Mouse (Mus musculus) heart, postnatal 14 days (tissue): Measurements from ENCODE around the gene Sepsecs. TPM values are rescaled to one million over a fixed set of nuclear protein-coding genes. Genes with fewer than 3 reads are reported as not detected.
"Not testable (repeated sequence)": the region's sequence is repeated elsewhere in the genome, so short reads cannot be mapped to it uniquely, and the experiment has no call there.

Experiments
- DNase-seq, 2 experiments: peaks; one replicate each; pipeline ENCODE4 v3.0.0; 2021 to 2022
- intact Hi-C: fragments of 180-260 bp; cut with DNase I; formaldehyde crosslinking; loops from one replicate; pipeline ENCODE4 v1.15.1; 2025
- long read RNA-seq, 2 experiments: library from polyadenylated mRNA; stranded (forward); transcript quantifications; one replicate each; pipeline ENCODE4 v2.0.0; 2021
- total RNA-seq, 2 experiments: library from RNA; stranded (reverse); gene quantifications; 2 replicates each; pipeline ENCODE4 v1.2.3; 2021

Gene Sepsecs
- 1 to 10 TPM; 6.9 to 8.0 TPM for total RNA-seq
- long read RNA-seq, experiment 1, full-length matches to known transcripts, result 7 of 12 reads
- long read RNA-seq, experiment 1, partial matches to known transcripts, result 2 of 12 reads
- long read RNA-seq, experiment 1, other reads (novel, unspliced or antisense), result 3 of 12 reads
- long read RNA-seq, experiment 2, full-length matches to known transcripts, result 9 of 10 reads
- long read RNA-seq, experiment 2, partial matches to known transcripts, result 0 of 10 reads
- long read RNA-seq, experiment 2, other reads (novel, unspliced or antisense), result 1 of 10 reads

DNA sequence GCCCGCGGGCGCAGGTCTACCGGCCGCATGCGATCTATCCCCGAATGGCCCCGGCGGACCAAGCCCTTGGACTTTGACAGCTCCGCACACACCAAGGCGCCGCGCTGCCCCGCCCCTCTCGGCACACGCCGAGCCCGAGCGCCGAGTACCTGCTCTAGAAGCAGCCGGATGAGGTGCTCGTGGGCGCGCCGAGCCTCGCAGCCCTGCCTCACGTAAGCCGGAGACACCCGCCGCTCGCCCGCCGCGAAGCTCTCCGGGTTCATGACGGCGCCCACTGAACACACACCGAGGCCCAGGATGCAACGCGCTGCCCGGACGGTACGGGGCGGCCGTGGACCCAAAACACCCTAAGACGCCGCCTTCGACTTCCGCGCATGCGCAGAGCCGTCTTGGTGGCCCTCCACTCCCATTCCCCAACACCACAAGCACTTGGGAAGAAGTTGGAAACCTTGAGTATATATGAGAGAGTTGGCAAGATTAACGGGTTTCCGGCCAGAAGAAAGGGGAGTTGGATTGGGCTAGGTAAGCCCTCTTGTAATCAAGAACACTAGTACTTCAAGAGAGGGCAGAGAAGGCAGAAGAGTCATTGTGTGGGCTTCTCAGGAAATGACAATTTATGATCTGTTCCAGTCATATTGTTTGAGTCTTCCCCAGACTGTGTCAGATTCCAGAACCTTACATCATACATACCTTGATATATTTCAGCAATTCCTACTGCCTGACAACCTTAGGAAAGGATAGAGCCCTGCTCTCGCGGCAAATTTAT lies at the start of gene Sepsecs:
Gene Sepsecs (minus strand): TSS at position 283 of the 766 bp plus-strand sequence.
- DNase-seq, result peak; percentile 94 to 95
- intact Hi-C loops, result loop anchor here (5.0 kb wide), 2 partner anchors 73 to 153 kb away; partner anchors contain the start of gene Pi4k2b

DNA sequence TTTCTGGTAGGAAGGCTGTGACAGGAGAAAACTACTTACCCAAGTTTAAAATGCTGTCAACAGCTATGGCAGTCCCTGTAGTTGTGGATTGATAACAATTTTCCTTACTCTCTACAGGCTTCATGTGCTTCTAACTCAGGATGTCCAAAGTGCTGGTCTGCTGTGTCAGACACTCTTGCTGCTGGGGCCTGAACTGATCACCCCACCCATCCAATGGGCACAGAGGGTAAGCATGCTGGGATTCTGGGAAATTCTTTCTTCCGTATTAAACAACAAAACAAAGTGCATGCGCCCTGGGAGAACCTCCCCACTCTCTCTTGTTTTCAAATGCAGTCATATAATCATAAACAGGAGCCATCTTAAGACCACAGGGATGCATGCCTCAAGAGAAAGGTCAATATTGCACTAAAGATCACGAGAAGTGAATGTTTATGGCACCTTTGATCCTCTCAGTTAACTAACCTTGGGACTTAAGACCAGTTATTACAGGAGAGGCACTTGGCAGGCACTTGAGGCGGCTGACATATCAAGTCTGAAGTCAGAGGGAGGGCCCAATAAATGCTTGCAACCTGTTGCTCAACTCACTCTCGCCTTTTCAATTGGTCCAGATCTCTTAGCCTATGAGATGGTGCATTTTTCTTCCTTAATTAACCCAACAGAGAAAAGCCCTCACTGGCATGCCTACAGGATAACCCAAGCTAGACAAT lies 47.4 kb upstream of the Sepsecs start:
- intact Hi-C loops, result no loop called here
- DNase-seq, result no peak

DNA sequence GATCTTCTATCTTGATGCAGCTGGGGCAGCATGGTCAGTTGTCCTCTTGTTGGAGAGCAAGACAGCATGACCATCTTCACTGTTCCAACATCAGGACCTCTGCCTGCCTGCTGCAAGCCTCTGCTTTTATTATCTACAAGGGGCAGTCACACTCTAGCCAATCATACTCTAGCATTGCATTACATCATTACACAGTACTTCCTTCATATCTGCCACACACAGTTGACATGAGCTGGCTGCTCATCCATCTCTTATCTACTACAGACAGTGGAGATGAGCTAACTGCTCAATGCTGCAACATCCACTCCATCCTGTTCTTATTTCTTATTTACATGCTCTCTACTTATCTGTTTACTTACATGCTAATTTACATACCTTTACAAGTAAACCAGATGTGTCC lies 43.2 kb upstream of the Sepsecs start:
- intact Hi-C loops, result no loop called here
- DNase-seq, result no peak

DNA sequence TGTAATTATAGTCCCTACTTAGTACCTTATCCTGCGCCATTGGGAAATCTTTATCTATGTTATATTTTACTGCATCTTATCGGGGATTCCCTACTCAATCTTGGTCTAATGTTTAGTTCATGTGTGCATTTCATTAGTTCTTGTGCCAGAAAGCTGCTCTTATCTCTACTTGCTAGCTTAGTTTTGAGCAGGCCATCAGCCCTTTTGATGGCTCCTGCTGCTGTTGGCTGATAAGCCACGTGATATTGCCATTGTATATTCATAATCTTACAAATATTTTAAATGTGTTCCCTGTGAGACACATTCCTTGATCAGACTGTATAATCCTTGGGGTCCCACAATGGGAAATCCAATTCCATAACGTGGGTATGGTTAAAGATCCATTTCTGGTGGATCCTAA lies 35.1 kb upstream of the Sepsecs start:
- DNase-seq, result no peak
- intact Hi-C loops, result no loop called here

DNA sequence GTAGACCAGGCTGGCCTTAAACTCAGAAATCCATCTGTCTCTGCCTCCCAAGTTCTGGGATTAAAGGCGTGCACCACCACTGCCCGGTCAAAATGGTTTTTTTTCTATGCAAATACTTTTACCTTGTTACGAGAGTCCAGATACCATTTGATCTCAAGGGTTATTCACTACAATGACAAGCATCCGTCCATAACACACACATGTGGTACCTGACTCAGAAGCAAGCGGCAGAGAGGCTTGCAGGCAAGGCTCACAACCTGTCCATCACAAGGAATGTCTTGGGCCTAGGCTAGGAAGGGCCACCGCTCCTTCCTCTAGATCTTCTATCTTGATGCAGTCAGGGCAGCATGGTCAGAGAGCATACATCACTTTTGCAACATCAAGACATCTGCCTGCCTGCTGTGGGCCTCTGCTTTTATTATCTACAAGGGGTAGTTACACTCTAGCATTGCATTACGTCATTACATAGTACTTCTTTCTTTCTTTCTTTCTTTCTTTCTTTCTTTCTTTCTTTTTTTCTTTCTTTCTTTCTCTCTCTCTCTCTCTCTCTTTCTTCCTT lies 28.5 kb upstream of the Sepsecs start:
- intact Hi-C loops, result not testable (repeated sequence)

DNA sequence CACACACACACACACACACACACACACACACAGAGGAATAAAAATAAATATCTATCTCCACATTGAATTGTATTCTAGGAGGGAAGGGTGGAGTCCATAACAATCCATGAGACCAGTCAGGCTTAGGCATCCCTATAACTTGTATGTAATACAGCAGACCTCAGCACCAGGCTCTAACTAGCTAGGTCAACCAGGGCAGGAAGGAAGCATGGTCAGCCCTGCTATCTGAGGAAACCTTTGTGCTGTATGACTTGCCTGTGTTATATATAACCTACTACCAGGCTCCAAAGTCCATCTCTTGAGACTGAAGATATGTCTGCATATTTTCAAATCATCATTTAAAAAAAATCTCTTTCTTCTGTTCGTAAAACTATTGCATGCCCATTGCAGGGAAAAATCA lies 27.8 kb upstream of the Sepsecs start:
- intact Hi-C loops, result no loop called here
- DNase-seq, result no peak

More for the DNA sequence above, 28.5 kb upstream of the Sepsecs start:
- DNase-seq, result not testable (repeated sequence)

DNA sequence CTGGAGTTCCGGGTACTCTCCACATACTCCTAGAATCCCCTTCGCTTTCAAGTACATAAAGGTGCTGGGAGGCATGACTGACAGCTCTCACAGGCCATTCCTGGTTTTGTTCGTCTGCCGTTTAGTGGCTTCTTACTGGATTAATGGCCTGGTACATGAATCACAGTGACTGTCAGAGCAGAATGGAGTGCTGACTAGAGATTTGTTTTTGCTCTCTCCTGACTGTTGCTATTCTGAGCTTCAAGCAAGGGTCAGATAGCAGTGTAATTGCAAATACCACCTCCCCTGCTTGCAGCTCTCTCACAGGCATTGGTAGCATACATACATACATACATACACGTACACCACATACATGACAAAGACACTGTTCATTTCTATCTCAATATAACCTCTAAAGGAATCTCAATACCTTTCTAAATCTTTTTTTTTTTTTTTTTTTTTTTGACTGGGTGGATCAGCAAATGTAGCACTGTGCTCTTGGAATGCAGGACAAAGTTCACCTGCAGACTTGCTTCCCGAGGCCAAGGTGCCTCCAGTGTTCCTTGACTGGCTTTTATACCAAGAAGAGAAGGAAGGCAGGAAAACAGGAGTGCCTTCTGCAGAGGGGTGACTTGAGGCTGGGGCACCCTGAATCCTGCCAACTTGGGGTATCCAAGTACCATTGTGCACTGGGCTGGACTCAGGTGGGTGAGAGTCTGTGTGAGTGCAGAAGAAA lies 18.4 kb upstream of the Sepsecs start:
- intact Hi-C loops, result loop anchor here (2.0 kb wide), 1 partner anchor 51 kb away; no protein-coding TSS in a partner anchor
- no peak for DNase-seq

DNA sequence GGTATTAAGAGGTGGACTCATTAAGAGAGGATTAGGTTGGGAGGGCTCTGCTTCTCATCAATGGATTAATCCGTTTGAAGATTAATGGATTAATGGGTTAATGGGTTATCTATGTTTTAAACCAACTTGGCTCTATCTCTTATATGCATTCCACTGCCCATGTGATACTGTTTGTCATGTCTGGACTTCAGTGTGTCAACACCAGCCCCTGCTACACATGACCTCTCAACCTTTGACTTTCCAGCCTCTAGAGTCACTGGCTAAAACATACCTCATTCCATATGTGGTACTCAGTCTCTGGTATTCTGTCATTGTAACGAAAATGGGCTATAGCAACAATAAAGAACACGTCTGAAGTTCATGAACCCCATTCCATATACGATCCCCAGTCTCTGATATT lies 11.6 kb upstream of the Sepsecs start:
- intact Hi-C loops, result no loop called here
- no peak for DNase-seq

DNA sequence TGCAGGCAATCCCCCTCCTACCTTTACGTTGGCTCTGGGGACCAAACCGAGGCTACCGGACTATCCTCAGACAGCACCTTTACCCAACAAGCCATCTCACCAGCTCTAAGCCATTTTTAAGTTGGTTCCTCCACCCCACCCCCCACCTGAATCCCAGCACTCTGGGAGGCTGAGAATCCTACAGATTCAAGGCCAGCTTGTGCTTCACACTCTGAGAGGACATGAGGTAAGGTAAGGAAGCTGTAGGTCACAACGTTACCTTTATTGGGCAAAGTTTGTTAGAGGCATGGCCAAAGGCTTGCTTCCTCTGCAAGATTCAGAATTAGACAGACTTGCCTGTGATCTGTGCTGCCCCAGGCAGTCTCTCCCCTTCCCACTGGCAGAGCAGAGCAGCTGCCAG lies 10.7 kb upstream of the Sepsecs start:
- no peak for DNase-seq

DNA sequence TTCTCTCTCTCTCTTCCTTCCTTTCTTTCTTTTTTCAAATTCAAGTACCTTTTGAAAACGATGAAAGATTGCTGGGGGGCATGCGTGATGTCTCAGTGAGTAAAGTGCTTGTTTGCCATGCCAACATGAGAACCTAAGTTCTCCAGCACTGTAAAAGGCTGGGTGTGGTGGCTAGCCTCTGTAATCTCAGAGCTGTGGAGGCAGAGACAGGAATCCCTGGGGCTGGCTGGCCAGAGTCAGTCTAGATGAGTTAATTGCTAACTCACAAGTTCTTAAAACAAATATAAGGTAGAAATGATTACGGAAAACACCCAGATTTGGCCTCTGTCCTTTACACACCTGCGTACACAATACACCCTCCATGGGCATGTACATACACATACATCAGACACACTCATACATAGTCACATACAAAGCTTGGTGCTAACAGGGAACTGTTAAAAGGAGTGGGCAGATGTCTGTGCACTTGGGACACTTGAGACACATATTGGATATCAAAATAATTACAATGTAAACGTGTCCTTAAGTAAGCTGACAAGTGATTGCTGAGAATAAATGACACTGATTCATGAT lies 9.1 kb upstream of the Sepsecs start:
- intact Hi-C loops, result no loop called here
- no peak for DNase-seq

More for the DNA sequence above, 10.7 kb upstream of the Sepsecs start:
- intact Hi-C loops, result no loop called here

DNA sequence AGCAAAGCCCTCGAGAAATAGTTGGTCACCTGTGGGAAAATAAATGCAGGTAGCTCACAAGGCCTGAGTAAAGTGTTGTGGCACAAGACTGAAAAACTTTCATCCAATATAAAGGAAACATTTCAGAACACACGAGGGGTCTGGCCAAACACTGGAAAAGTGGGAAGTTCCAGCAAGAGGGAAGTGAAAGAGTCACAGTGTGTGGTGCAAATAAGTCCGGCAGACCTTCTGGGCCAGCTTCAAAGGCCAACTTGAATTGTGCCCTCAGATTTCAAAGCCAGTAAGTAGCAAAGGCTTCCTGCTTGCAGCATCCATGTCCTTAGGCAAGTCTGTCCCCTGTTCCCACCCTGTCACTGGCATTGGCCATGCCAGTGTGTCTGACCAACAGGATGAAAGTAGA lies 7.6 kb upstream of the Sepsecs start:
- intact Hi-C loops, result no loop called here
- DNase-seq, result no peak

DNA sequence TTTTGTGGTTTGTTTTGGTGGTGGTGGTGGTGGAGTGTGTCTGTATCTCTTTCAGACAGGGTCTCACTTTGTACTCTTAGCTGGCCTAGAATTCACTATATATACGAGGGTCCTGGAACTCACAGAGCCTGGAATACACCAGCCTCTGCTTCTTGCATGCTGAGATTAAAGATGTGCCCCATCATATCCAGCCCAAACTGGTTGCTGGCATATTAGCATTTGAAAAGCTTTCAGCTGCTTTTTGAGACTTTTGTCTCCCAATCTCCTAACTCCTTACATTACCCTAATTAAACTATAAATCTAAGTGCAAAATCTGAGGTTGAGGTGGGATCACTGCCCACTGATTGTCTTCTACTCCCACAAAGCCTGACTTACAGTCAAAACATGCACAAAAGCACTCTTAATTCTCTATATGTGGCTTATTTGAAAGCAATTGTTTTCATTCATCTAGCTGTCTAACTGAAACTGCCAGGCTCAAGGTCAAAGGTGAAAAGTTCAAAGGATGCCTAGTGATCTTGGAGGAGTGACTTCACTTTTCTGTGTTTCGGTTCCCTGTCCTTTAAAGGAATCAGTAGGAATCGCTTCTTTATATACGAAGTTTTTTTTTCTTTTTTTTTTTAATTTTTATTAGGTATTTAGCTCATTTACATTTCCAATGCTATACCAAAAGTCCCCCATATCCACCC lies 5.0 kb upstream of the Sepsecs start:
- intact Hi-C loops, result loop anchor here (5.0 kb wide), 1 partner anchor 68 kb away; the partner anchor contains the start of gene Pi4k2b
- no peak for DNase-seq

DNA sequence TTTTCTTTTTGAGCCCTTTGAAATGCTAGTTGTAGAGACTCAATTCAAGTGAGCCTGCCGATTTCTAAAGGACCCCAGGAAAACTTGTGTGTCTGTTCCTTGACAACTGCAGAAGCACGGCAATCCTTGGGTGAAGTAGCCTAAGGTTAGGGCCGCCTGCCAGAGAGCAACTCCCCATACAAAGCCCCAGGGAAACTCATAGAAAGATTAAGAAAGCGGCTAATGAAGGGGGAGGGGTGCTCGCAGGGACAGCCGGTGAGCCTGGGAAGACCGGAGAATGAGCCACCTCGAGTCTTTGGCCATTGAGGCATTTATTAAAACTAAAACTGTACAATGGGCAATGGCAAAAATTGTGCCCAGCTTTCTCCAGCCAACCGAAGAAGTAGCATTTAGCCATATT lies 3.8 kb upstream of the Sepsecs start:
- intact Hi-C loops, result loop anchor here (5.0 kb wide), 1 partner anchor 69 kb away; the partner anchor contains the start of gene Pi4k2b
- no peak for DNase-seq

DNA sequence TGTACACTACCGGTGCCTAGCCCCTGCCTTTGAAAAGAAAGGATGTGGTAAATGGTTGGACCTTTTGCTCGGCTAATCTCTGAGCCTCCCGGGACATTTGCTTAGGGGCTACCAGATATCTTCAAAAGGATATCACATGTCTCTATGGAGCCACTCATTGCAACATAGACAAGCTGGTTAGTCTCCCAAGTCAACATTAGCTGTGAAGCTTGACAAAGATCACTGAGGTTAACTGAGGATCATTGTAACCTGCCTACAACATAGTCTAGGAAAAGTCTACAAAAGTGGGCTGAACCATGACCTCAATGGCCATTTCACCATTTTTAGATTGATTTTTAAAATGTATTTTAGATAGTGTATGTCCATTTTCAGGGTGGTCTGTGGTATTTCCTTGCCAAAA lies 1.2 kb upstream of the Sepsecs start:
- intact Hi-C loops, result loop anchor here (5.0 kb wide), 1 partner anchor 72 kb away; the partner anchor contains the start of gene Pi4k2b
- no peak for DNase-seq

DNA sequence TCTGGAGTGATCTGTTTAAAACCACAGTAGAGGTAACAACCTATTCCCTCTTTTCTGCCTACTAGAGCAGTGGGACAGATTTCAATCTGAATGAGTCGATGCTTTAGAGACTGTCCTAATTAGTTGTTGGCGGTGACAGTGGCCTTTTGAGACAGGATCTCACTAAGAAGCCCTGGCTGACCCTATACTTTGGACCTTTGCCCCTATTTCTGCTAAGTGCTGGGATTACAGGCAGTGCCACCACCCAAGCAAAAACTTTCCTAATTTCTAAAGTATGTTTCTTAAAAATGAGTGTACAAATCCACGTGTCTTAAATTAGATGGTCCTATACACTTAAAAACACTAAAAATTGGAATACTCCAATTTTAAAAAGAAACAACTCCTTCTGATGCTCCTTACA lies 2.7 kb downstream of the Sepsecs start:
- intact Hi-C loops, result loop anchor here (5.0 kb wide), 1 partner anchor 156 kb away; no protein-coding TSS in a partner anchor

DNA sequence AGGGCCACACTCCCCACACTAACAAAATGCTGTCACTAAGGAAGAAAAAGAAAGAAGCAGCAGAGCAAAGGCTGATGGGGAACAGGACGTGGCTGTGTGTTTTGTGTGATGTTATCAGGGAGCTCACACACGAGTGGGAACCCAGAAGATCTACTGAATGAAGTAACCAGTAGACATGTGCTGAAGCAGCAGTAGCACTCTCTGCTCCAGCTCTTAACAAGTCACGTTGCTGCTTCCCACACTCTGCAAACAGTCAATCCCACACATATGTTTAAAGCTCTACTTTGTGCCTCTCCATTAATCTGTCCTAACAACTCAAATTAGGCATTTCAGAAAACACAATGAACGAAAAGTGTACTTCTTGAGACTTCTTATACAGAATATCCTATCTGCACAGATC lies 11.6 kb downstream of the Sepsecs start:
- DNase-seq, result no peak
- intact Hi-C loops, result loop anchor here (5.0 kb wide), 1 partner anchor 141 kb away; no protein-coding TSS in a partner anchor

More for the DNA sequence above, 2.7 kb downstream of the Sepsecs start:
- no peak for DNase-seq

DNA sequence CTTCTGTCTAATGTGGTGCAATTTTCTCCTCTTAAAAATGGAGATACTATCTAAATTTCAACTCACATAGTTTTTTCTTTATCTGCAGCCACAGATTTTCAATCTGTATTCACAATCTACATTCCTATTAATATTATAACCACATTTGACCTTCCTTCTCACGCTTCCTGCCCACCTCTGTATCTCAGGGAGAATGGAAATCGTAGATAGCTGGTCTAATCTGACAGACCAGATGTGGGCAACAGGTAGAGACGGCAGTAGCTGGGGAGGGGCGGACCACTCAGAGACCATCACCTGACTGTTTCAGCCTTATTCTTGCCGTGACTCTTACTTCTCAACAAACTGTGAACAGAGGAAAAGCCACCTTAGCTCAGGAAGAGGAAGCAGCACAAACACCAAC lies 12.2 kb downstream of the Sepsecs start:
- intact Hi-C loops, result loop anchor here (5.0 kb wide), 1 partner anchor 140 kb away; no protein-coding TSS in a partner anchor
- DNase-seq, result no peak

DNA sequence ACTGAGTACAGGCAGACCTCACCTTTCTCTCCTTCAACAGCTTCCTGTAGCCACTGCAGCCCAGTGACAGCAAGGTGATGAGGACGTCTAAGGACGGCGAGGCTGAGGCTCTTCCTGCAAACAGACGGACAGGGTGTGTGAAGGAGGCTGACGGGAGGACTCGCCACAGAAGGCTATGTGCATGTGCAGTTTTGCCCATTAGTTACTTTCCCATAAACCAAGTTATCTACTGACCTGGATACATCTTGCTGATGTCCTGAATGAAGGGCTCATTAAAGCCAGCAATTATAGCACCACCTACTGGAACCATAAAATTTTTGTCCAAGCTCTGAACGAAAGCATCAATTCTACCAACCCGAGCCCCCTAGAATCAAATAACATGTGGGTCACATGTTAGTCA lies 13.5 kb downstream of the Sepsecs start:
- no peak for DNase-seq
- intact Hi-C loops, result loop anchor here (5.0 kb wide), 1 partner anchor 139 kb away; no protein-coding TSS in a partner anchor

DNA sequence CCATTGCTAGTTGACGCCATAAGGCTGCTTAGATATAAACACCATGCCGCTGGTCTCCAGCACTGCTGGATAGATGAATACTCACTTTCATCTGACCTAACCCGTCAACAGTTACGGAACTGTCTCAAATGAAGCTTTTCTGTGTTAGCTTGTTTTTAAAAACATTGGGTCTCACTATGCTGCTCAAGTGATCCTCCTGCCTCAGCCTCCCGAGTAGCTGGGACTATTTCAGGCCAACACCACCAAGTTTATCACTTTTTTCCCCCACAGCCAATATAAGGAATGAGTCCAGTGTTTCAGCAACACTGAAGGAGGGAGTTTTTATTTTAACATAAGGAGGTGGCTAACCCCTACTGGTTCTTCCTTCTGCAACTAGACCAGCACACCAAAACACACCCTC lies 14.5 kb downstream of the Sepsecs start:
- no peak for DNase-seq
- intact Hi-C loops, result loop anchor here (5.0 kb wide), 1 partner anchor 138 kb away; no protein-coding TSS in a partner anchor
